Mouse (Mus musculus): ENCODE measurements around the gene Thsd7a.

The Thsd7a gene

DNA sequence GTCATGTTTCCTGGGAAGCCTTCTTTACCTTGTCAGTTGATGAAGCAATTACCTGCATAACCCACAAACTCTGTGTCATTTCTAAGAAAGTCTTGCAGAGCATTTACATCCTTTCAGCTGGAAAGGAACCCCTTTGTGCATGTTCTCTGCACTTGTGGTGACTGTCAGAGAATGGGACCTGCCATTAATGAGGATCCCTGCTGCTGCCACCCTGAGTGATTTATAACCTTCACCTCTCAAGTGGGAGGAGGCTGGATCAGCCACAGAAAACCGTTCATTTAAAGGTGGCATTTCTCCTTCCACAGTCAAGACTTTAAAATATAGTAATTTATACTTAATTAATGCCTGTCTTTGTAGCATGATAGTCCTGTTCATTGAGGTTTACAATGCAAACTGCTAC, 99.6 kb downstream of the Thsd7a start:
- no peak for DNase-seq (ENCODE audit: low spot score)

DNA sequence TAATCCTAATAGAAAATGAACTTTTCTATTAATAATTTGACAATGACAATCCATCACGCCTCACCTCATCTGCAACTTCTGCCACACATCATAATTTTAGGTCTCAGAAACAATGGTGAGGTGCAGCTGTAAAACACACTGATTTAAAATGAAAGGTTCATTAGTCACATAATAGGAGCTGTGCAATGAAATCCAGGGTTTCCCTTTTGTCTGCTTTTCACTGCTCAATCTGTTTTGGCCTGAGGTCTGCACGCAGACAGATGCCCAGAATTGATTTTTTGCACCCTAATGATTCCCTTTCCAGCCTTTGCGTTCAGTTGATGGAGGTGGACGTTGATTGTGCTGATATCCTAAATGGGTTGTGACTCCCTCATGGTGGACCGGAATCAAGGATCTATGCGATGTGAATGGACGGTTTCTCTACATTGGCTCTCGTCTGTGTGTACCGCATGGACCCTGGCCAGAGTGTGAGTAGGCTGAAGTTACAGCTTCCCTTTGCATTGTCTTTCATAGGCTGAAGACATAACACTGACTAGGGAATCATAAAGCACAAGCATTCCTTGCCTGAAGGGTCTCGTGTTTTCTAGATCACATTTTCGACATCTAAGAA, 120.5 kb downstream of the Thsd7a start:
- DNase-seq (ENCODE audit: low spot score), result no peak

DNA sequence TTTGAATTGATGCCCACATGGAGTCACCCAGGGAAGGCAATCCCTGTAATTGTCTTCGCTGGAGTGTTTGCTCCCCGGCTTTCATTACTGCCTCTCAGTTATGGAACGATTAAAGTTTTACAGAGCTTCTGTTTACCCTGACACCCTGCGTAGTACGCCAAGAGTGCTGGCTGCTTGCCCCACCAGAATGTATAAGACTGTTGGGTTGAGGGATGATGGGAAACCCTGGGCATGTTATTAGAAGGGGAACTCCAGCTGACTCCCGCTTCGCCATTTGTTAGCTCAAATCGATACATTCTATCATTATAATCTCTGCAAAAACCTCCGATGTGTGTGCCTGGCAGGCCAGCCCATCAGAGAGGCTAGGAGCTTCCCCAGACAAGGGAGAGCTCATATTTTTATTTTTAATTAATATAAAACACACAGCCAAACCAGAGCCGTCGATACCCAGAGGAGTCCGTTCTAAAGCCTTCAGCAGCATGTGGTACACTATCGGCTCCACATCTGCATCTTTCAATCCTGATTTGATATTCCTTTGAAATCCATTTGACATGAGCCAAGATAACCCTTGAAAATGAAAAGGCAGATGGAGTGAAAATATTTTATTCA, 142.5 kb downstream of the Thsd7a start:
- DNase-seq (ENCODE audit: low spot score), result no peak

DNA sequence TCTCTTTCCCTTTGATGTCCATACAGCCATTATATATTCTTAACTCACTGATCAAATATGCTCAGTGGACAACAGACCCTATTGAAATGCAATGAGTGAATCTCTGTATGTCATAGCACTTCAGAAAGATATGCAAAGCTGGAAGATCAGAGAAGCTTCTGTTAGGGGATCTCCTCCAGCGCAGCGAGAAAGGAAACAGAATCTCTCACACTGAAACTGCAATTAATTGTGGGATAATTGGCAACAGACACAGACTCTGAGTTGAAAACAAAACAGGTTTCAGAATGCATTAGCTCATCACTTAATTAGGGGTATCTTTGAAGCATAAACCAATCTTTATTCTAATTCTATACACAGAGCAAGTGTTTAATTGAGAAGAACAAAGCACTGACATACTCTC, 146.3 kb downstream of the Thsd7a start:
- DNase-seq (ENCODE audit: low spot score), result no peak

DNA sequence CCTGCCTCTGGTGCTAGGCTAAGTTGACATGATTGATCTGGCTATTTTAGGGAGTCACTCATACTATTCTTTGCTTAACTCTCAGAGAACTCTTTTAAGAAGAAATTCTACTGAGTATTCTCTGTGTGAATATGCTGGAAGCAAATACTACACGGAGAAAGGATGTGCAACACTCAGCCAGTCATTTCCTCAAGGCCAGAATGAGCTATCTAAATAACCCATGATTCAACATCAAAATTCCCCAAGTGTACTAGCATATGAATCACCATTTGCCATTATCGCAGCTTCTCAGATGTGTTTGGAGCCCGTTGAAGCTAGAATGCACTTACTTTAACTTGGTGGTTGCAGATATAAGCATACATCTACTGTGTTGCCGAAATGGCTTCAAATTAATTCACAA, 147.0 kb downstream of the Thsd7a start:
- DNase-seq (ENCODE audit: low spot score), result no peak

DNA sequence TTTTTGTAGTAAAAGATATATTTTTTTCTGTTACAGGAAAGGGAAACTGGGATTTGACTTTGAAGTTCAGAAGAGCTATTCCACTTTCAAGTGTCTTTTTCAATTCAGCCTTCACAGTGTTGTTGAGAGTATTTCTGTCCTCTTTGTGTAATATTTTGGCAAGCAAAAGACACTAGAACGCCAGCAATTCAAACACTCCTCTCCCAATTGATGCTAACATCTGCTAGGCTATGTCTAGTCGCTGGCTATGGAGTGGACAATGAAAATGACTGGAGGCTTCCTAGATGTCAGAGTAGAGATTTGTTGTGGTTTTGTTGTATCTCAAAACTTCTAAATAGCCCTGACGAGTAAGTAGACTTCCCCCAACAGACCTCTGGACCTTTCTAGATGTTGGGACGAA, 164.8 kb downstream of the Thsd7a start:
- DNase-seq (ENCODE audit: low spot score), result no peak

DNA sequence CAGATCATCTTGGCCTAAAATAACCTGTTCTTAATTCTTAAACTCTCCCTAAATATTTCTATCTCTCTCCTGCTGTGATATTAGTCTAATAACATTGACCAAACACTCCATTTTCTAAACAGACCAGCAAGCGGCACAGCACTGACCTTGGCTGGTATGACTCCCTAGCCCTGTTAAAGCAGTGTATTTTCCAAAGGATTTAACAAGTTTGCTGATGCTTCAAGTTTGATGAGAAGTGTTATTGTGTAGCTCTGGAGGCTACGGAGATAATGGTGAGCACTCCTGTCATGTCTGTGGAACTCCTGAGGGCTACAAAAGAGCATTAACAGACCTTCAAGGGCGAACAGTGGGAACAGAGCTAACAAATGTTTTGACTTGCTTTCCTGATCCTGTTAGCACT, 168.1 kb downstream of the Thsd7a start:
- DNase-seq (ENCODE audit: low spot score), result no peak

DNA sequence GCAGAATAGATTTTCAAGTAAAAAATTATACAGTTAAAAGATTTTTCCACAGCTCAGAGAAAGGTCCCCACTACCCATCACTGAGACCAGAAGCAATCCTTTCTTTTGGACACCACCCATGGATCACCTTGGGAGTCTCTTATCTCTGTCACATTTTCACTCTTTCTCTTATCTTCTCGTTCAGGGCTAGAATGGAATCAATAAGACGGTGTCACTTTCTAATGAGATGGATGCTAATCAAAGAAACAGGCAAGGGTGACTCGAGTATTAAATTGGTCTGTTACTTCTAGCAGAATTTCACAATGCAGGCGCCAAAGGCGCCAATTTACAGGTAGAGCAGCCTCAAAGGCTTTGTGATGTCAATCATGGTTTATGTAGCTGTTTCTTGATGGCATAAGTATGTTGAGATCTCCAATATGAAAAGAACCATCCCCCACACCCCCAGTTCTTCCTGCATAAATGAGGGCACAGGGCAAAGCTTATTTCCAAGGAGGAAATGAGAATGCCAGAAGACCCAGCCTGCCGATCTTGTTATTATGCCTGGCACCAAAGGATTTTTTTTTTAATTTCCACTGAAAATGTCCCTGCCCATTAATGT, 173.5 kb downstream of the Thsd7a start:
- no peak for DNase-seq (ENCODE audit: low spot score)

DNA sequence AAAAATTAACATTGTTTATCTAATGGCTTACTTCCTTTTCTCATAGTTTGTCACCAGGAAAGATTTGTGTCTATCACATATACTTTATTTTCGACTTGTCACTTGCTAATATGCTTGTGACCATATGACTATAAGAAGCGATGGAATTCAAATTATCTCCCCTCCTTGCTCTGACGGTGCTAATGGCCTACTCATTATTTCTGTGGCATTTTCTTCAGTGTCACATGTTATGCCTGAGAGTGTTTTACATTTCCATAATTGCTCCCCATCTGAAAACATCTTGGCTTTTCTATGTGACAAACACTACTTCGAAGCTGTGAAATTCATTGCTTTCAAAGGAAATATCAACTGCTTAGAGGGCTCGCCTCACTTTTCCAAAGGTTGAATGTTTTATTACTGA, 177.0 kb downstream of the Thsd7a start:
- DNase-seq (ENCODE audit: low spot score), result no peak

DNA sequence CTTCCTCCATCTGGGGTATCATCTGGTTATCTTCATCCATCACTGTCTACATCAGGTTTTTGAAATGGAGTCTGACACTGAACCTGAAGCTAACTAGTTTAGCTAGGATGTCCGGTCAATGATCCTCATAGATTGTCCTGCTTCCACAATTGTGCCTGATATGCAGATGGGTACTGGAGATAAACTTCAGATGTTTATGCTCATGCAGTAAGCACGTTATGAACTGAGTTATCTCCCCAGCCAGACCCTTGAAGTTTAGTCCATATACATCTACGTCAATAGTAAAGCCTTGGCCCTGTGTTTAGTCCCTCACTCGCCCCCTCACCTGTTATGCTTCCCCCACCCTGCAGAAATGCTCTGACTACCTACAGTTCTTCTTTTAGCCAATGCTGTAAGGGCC, 184.1 kb downstream of the Thsd7a start:
- no peak for DNase-seq (ENCODE audit: low spot score)

DNA sequence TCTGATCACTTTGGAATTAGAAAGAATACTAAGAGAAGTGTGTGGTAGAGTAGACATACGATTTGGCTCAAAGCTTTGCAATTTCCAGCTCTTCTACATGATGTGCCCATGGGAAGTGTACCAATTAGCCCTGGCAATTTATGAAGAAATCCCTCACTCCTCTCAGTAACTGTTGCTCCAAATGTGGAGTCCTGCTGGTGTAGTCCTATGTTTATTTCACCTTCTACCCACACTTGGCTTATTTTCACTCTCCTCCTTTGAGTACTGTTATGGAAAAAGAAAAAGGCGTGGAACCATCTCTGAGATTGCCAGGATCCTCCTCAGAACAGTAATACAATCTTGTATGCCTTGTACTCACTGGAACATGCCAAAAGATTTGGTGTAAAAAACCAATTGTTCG, 186.9 kb downstream of the Thsd7a start:
- no peak for DNase-seq (ENCODE audit: low spot score)

DNA sequence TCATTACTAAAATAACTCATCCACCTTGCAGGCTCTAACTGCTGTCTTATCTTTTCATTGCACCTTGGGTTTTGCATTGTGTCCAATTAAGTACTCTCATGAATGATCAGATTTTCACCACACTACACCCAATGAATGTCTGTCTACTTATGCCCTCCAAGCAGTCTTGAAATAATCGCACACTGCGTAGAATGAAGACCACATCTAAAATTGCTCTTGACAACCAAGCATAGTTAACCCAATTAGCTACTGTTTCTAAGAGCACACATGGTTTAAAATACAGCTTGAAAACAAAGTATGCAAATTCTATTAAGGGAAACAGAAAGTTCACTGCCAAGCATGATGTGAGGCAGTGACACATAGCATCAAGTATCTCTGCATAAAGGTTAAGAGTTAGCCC, 188.7 kb downstream of the Thsd7a start:
- no peak for DNase-seq (ENCODE audit: low spot score)

DNA sequence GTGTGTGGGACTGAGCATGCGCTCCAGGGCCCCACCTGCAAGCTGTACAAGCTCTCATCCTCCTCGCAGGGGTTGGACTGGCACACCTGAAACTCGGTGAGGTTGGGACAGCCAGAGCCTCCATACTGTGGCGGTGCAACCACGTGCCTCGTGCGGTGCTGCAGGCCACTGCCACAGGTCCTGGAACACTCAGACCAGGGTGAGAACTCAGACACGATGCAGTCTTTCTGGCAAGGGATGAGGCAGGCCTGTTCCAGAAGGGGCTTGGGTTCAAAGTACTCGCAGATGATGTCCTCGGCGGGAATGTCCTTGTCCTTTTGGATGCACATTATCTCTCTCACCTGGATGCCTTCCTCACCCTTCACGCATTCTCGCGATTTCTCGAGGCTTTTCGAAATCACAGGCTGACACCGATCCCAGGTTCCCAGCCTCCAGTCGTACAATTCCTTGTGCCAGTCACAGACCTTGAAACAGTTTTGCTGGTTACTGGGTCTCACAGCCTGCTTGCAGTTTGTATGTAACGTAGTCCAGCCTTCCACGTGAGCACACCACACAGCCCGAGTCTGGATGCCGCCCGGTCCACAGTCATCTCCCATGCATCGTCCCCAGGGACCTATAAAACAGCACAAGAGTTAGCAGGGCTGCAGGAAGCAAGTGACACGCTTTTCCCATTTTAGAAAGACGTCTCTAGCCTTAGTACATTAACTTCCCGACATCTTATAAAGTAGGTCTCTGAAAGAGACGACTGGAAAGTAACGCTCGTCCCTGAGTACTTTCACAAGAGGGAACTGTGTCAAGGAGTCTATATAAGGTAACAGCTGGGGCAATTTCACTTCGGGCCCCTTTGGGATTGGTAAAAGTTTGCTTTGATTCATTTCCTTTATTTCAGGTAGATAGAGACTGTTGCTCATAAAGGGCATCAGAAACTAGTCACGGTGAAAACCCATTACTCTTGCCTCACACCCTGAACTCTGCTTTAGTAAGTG, 193.8 kb downstream of the Thsd7a start:
- DNase-seq (ENCODE audit: low spot score), result no peak

DNA sequence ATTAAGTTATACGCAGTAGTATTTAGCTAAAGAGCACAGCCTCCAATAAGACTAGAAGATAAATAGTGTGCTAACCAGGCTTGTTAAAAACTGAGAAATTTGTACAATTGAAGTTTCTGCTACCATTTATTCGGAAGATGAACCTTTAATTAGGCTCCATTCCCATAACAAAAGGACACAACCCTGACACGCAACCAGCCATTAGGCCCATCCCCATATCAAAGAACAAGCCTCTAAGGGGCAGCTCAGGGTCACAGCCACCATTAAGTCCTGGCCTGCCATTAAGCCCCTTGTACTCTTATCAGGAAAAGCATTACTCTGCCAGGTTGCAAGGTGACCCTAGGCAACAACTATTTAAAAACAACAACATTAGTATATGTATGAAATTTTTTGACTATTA, 198.0 kb downstream of the Thsd7a start:
- no peak for DNase-seq (ENCODE audit: low spot score)

DNA sequence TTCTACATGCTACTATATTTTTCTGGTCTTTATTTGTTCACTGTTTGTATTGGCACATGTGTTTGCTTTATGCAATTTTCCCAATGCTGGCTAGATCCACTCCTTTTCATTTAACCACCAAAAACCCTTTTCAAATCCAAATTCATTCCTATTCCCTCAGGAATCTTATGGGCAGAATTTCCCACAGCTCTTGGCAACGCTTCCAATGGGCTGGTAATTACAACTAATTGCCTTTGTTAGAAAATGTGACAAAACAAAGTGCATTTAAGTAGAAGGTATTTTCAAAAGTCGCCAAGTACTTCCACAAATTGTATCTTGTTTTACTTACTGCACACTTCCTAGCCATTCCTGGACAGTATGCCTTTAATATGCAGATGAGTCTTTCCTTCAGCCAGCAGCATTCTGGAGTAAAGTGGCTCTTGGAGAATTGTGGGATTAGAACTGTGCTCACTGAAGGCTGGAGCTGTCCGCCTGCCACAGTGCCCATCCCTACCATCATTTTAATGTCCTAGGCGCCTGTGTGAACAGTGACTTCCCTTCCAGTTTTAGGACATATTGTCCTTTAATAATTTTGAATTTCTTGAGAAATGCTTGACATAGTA, 199.1 kb downstream of the Thsd7a start:
- DNase-seq (ENCODE audit: low spot score), result no peak

DNA sequence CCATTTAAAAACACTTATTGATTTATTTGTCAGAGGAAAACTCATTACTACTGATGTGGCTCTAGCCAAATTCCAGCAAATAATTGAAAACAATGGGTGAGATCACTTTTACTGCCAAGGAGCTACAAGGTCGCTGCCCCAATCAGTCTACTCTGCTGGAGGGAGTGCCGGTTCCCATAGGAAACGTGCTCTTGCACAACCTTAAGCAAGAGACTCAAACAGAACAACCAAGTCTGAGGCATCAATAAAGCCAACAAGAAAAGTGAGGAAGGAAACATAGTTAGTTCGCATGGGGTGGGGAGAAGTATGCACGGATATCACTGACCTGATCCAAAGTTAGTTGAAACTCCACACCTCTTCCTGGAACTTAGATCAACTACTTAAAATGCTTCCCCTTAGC, 205.1 kb downstream of the Thsd7a start:
- DNase-seq (ENCODE audit: low spot score), result no peak

DNA sequence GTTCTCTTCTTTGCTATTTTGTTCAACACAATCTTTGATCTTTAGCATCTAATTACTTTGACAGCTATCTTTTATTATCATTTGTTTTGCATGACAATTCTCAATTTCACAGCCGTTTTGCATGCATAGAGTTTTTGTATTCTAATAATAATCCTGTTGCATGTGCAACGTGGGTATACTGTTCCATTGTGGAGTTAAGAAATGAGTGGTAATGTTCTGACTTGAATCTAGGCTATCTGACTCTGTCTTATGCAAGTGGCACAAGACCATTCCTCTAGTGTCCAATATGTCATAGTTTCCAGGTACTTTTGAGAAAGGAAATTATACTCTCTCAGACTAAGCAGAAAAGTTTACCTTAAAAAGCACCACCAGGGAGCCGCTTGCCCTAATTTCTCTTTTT, 206.7 kb downstream of the Thsd7a start:
- no peak for DNase-seq (ENCODE audit: low spot score)

DNA sequence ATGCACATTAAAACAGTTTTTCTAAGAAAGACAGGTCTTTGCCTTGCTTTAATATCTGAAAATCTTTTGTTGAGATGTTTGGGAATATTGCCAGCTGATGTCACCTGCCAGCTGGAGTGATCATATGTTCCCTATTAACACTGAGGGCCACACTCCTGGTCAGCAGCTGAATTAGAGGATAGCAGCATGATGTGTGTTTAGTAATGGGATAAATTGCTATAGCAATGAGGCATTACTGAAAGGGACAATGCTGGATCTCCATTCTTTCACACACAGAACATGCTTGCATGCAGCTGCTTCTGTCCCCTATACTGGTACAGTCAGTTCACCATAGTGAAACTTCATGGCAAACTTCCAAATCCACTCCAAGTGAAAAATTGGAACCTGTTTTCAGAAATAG, 230.1 kb downstream of the Thsd7a start:
- DNase-seq (ENCODE audit: low spot score), result no peak

DNA sequence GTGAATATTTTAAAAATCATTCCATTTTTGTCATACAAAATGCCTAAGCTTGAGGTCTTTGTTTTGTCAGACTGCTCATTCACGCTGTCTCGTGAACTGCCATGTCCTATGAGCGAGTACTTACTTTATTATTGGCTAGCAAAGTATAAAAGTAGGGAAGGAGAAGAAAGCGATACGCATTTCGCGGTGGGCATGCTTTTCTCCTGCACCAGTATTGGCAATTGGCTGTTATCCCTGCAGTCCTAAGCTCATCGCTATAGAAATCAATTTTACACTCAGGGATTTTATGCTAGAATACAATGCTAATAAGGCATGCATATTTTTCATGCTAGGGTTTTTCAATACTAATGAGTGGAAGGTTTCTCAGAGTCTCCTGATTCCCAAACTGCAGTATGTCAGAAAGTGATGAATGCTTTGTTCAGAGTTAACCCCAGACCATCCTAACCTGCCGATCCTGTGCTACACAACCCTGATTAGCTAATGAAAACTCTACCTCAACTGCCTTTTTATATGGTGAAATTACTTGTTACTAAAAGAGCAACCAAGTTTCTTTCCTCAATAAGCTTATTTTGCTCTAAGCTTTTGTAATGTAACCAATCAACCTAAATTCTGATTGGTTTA, 230.8 kb downstream of the Thsd7a start:
- DNase-seq (ENCODE audit: low spot score), result no peak

DNA sequence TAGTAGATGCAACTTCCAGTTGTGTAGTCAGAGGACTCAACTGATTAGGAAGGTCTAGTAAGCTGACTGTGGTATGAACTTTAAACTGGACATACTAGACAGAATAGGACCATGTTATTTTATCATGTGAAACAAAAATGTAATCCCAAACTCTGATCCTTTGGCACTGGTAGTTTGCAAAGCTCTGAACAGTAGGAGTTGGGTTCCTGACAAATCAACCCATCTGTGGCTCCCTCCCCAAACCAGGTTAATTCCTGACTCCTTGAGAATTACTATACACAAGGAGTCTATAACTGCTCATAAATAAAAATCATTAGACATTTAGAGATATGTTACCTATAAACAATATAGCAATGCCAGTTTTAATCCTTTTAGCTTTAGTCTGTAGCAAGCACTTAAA, 231.5 kb downstream of the Thsd7a start:
- no peak for DNase-seq (ENCODE audit: low spot score)

DNA sequence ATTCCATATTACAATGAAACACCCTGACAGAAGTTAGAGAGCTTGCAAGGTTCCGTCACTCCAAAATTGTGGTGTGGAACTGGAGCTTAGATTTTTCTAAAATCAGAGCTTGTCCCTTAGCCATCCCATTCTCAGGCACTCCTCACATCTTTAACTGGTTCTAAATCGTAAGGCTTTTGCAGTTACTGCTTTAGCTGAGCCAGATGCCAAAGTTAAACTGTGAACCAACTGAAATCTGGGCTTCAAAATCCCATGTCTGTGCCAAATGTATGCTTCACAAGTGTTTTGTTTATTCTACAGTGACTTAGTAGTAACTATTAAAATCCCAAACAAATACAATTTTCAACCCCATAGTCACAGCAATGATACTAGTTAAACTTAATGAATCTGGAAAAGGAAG, 242.3 kb downstream of the Thsd7a start:
- DNase-seq (ENCODE audit: low spot score), result no peak

DNA sequence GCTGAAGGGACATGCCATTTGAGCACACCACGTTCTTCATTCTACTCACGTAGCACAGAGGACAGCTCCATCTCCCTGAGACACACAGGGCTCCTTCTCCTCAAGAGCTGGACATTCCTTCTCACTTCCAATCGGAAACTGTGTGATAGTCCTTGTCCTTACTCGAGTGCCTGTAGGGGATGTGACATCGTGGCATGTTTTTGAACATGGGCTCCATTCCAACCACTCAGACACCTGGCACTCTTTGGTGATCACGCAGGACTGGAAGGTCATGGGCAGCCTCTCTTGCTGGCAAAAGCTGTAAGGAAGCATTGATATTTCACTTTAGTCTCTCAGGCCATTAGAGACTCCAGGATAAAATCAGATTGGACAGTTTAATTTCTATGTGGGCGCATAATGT, 245.3 kb downstream of the Thsd7a start:
- DNase-seq (ENCODE audit: low spot score), result no peak

All from urinary bladder, postnatal 14 days (tissue).